Mouse (Mus musculus) heart, postnatal 0 days (tissue): ENCODE measurements around the gene Nop16.

Experiments used
- CTCF ChIP-seq: IDR thresholded peaks from 2 replicates; pipeline ENCODE4 v1.5.1; 2016; ENCODE audit warnings: antibody characterized with exemption, control low read depth, low read depth
- EP300 ChIP-seq: IDR thresholded peaks from 2 replicates; pipeline ENCODE4 v1.6.1; 2016; ENCODE audit warnings: antibody characterized with exemption, low read depth

GRCm38 (mm10) chr13:54603501-54603900, 13.6 kb upstream of the Nop16 start:
- no peak for TF ChIP-seq EP300
- TF ChIP-seq CTCF, result no peak
